Mouse (Mus musculus) ES-CJ7 (cell line): ENCODE data around the gene Prx.

Source experiments
- DNase-seq: peaks from one replicate; pipeline ENCODE4 v3.0.0; 2011; ENCODE audit warnings: low read depth, low spot score

The Prx gene

DNA sequence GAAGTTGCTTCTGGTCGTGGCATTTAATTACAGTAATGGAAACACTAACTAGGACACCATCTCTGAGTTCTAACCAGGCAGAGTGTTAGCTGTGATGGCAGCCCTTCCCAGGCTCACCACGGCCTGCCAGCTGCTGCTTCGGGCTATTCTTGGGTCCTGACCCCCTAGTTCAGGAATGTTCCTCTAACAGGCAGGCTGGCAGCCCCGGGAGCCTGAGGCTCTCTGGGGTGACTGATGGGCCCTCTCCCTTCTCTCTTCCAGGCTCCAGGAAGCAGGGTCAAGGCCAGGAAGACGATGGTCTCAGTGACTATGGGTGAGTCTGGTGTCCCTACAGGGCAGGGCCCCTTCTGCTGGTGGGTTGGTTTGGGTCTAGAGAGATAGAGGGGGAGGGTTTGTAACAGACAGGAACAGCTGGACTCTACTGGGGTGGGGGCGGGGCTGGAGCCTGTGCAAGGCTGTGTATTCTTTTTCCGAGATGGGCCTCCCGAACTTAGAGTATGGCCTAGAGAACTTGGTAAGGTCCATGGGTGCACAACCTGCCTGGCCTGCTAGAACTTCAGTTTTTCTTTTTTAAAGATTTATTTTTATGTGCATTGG is 61.3 kb downstream of the Prx start:
- DNase-seq: no peak

DNA sequence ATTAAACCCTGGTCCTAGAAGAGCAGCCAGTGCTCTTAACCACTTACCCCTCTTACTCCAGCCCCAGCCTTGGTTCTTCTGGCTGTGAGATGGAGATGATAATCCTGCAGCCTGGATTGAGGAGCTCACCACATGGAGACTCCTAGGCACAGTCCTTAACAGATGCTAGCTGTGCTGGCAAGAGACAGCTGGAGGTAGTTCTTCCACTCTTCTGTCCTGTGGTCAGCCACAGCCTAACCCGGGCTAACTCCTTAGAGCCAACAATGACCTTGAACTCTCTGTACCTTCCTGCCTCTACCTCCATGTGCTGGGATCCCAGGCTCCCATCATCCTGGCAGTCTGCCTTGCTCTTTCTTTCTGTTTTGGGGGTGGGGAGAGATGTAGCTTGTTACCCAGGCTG is 61.9 kb downstream of the Prx start:
- no peak for DNase-seq
